Mouse (Mus musculus) spleen, postnatal 4 days (tissue): ENCODE data around the gene Tcam1.

ENCODE experiments used
- DNase-seq, 2 experiments: peaks; one replicate each; pipeline ENCODE4 v3.0.0; 2022; ENCODE audit warnings: low spot score in 2 of 2

Tcam1 gene

GRCm38 (mm10) chr11:106273311-106273684 is 3.2 kb upstream of the Tcam1 start:
- DNase-seq, result no peak

GRCm38 (mm10) chr11:106273811-106274210 is 2.7 kb upstream of the Tcam1 start:
- DNase-seq, result no peak

- DNase-seq, result no peak
These were observed 2.1 kb upstream of the Tcam1 start for GRCm38 (mm10) chr11:106274374-106274773.

- DNase-seq, result no peak
These were observed 1.5 kb upstream of the Tcam1 start for GRCm38 (mm10) chr11:106274971-106275411.

GRCm38 (mm10) chr11:106282452-106282851 is 6.0 kb downstream of the Tcam1 start:
- no peak for DNase-seq

GRCm38 (mm10) chr11:106283371-106283770 is 6.9 kb downstream of the Tcam1 start:
- DNase-seq, result no peak

GRCm38 (mm10) chr11:106284126-106284525 is 7.7 kb downstream of the Tcam1 start:
- DNase-seq, result no peak

GRCm38 (mm10) chr11:106286206-106286605 is 9.7 kb downstream of the Tcam1 start:
- no peak for DNase-seq

GRCm38 (mm10) chr11:106286987-106287386 is 10.5 kb downstream of the Tcam1 start:
- DNase-seq, result no peak

- peak; percentile 48 to 74 for DNase-seq
These were observed 12.9 kb downstream of the Tcam1 start for GRCm38 (mm10) chr11:106289369-106289768.

- DNase-seq, result no peak
These were observed 13.9 kb downstream of the Tcam1 start for GRCm38 (mm10) chr11:106290376-106290775.

GRCm38 (mm10) chr11:106291861-106292260 is 15.4 kb downstream of the Tcam1 start:
- no peak for DNase-seq

GRCm38 (mm10) chr11:106301765-106302164 is 25.3 kb downstream of the Tcam1 start, which contains the start of gene Gh:
TSS of gene Gh (minus strand) at chr11:106301865.
- DNase-seq, result no peak

- peak; percentile 62 to 88 for DNase-seq
These were observed 26.2 kb downstream of the Tcam1 start for GRCm38 (mm10) chr11:106302634-106303033.

GRCm38 (mm10) chr11:106305348-106306064 is 29.0 kb downstream of the Tcam1 start:
- peak in 1 of 2 experiments; percentile 27 for DNase-seq

GRCm38 (mm10) chr11:106306065-106306385 is 29.6 kb downstream of the Tcam1 start:
- no peak for DNase-seq

GRCm38 (mm10) chr11:106306758-106307157 is 30.3 kb downstream of the Tcam1 start:
- DNase-seq, result no peak

- no peak for DNase-seq
These were observed 31.0 kb downstream of the Tcam1 start for GRCm38 (mm10) chr11:106307432-106307831.

GRCm38 (mm10) chr11:106308162-106308561 is 31.7 kb downstream of the Tcam1 start:
- DNase-seq, result peak; percentile 75 to 81

GRCm38 (mm10) chr11:106310123-106310522 is 33.7 kb downstream of the Tcam1 start:
- DNase-seq, result peak; percentile 65 to 77

- no peak for DNase-seq
These were observed 37.1 kb downstream of the Tcam1 start for GRCm38 (mm10) chr11:106313533-106313932.

GRCm38 (mm10) chr11:106314333-106314812 is 37.9 kb downstream of the Tcam1 start, which contains the start of gene Cd79b:
TSS of gene Cd79b (minus strand) at chr11:106314762.
- peak; percentile 79 to 87 for DNase-seq

- DNase-seq, result no peak
These were observed 39.9 kb downstream of the Tcam1 start for GRCm38 (mm10) chr11:106316416-106316815.

- DNase-seq, result no peak
These were observed 41.3 kb downstream of the Tcam1 start for GRCm38 (mm10) chr11:106317801-106318200.
